Mouse (Mus musculus) bone marrow macrophage, adult 2 months (primary cell): Measurements from ENCODE around the gene Nfkbie.

ENCODE experiments used
- CTCF ChIP-seq: IDR thresholded peaks from 2 replicates; pipeline ENCODE4 v1.5.1; 2012; ENCODE audit warnings: low read depth, mild to moderate bottlenecking, low read length, moderate library complexity
- POLR2A ChIP-seq: IDR thresholded peaks from 2 replicates; pipeline ENCODE4 v1.6.1; 2012; ENCODE audit warnings: mild to moderate bottlenecking, low read depth, low read length, borderline replicate concordance

DNA sequence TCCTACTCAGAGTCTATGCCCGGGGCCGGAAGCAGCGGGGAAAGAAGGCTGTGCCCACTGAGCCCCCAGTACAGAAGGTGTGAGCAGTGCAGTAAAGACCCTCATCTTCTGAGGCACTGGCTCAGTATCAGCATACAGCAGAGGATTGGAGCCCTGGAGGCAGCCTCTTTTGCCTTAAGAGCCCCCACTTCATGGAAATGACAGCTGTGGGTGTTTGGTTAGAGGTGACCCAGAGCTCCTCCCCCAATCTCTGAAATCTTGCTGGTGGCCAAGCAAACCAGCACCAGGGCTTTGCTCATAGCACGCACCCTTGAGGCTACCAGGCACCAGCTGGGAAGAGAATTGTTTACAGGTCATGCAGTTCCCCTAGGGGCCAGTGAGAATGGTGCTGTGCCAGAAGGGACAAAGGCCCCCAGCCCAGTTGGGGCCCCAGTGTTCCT is 11.7 kb downstream of the Nfkbie start:
- TF ChIP-seq POLR2A (no peak), CTCF (no peak)
